Mouse (Mus musculus) cerebellum, adult 2 months (tissue): ENCODE data around the gene Dcaf10. TPM values are rescaled to one million over a fixed set of nuclear protein-coding genes. Genes with fewer than 3 reads are reported as not detected.
"Not testable (repeated sequence)": the region's sequence is repeated elsewhere in the genome, so short reads cannot be mapped to it uniquely, and the experiment has no call there.

Source experiments
- DNase-seq, 2 experiments: peaks; one replicate each; pipeline ENCODE4 v3.0.0; 2021
- H3K27ac ChIP-seq: fragments of 200-500 bp; 2 replicates; pipeline ENCODE4 v1.5.1; 2012; ENCODE audit warnings: low read length, control low read depth, inconsistent platforms; ENCODE audit not compliant: insufficient read depth
- H3K27me3 ChIP-seq: fragments of 200-500 bp; 2 replicates; pipeline ENCODE4 v1.6.1; 2012; ENCODE audit warnings: inconsistent platforms, mild to moderate bottlenecking, low read length, moderate library complexity; ENCODE audit not compliant: control insufficient read depth, insufficient read depth
- H3K4me1 ChIP-seq: fragments of 200-500 bp; 2 replicates; pipeline ENCODE4 v1.6.1; 2011; ENCODE audit warnings: low read length; ENCODE audit not compliant: control insufficient read depth, insufficient read depth
- H3K4me3 ChIP-seq: fragments of 200-500 bp; replicated peaks from 2 replicates; pipeline ENCODE3; 2011; ENCODE audit warnings: mild to moderate bottlenecking, low read depth, low read length, control low read depth; ENCODE audit not compliant: insufficient read depth
- CTCF ChIP-seq: fragments of 200-500 bp; IDR thresholded peaks from 2 replicates; pipeline ENCODE4 v1.5.1; 2011; ENCODE audit warnings: low read depth, mild to moderate bottlenecking, control low read depth, low read length, moderate library complexity, borderline replicate concordance; ENCODE audit not compliant: insufficient read depth
- POLR2A ChIP-seq: fragments of 200-500 bp; IDR thresholded peaks from 2 replicates; pipeline ENCODE4 v1.6.1; 2011; ENCODE audit warnings: low read length, control low read depth, borderline replicate concordance; ENCODE audit not compliant: insufficient read depth
- WGBS: fragments of 180-500 bp; shearing (Covaris S2); methylation state at CpG from one replicate; pipeline ENCODE4 v1.1.7; 2018; 5-methylcytosine and 5-hydroxymethylcytosine counted together
- polyA plus RNA-seq: library from polyadenylated mRNA; depleted of rRNA; stranded (reverse); fragments of >200 nt; gene quantifications from 2 replicates; pipeline ENCODE4 v1.2.3, GENCODE M21; 2012

Gene Dcaf10
- polyA plus RNA-seq, 1 experiment: 10.4 TPM

DNA sequence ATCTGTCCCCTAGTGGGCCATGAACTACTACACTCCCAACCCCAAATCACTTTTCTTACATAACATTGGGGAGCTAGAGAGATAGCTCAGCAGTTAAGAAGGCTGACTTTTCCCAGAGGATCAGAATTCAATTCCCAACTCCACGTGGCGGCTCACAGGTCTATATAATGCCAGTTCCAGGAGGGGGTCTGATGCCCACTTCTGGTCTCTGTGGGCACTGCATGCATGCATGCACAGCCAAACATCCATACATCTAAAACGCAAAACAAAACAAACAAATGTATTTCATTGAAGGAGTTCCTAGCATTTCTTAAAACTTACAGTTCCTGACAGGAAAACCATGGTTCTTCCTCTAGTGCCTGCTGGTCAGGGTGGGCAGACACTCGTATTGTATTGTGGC, 50.2 kb downstream of the Dcaf10 start:
- DNase-seq: no peak
- Histone ChIP-seq H3K4me1 (no peaks in the 10 kb centered on the region), H3K4me3 (no peak overlapping the region), H3K27ac (no peak overlapping the region), H3K27me3 (no peaks in the 10 kb centered on the region)
- 66% methylated on average over 4 of the region's 4 CpGs for WGBS
- TF ChIP-seq POLR2A (no peak), CTCF (no peak)

- Histone ChIP-seq H3K4me3 (no peak overlapping the region), H3K4me1 (no peaks in the 10 kb centered on the region), H3K27ac (no peak overlapping the region), H3K27me3 (no peaks in the 10 kb centered on the region)
- no peak for DNase-seq
- 52% methylated on average over 11 of the region's 11 CpGs for WGBS
- no peak for TF ChIP-seq CTCF
- no peak for TF ChIP-seq POLR2A
These were observed 50.7 kb downstream of the Dcaf10 start for GRCm38 (mm10) chr4:45392572-45392971.

DNA sequence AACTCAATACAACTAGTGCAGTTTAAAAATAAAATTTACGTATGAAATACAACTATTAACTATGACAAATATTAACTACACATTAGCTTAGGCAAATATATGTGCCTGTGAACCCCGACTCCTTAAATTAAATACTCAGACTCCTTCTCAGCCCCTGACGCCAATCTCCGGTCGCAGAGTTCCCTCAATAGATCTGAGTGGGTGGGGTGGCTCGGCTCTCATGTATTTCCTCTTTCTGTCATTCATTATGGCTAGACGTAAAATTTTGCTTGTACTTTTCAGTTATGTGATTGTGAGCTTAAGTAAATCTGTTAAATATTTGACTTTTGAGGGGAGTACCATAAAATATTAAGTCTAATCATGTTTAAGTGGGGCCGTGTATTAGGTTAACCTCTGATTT, 51.1 kb downstream of the Dcaf10 start:
- no peak overlapping the region for H3K4me3 ChIP-seq

DNA sequence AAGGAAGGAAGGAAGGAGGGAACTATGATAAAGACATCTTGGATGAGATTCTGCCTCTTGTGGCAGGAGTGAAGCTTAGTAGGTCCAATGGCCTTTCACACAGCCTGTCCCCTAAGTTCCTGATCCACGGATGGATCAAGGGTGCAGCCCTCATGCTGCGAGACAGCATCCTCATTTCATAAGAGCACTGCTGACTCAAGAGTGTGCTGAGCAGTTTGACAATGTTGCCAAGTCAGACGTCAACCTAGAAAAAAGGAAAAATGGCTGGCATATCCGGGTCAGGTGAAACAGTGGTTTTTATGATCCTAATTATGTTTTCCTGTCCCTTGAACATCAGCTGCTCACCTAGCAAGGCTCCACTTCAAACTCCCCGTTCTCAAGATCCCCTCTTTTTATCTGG, 51.8 kb downstream of the Dcaf10 start:
- no peaks in the 10 kb centered on the region for H3K27me3 ChIP-seq
- no peak overlapping the region for H3K4me3 ChIP-seq
- TF ChIP-seq POLR2A: no peak
- no peak for TF ChIP-seq CTCF
- H3K27ac ChIP-seq: no peak overlapping the region
- H3K4me1 ChIP-seq: no peaks in the 10 kb centered on the region
- DNase-seq: no peak
- 61% methylated on average over 5 of the region's 5 CpGs for WGBS

More for the DNA sequence above, 51.1 kb downstream of the Dcaf10 start:
- H3K27ac ChIP-seq: no peak overlapping the region
- TF ChIP-seq CTCF: no peak
- TF ChIP-seq POLR2A: no peak
- WGBS: 85% methylated on average over 8 of the region's 8 CpGs
- DNase-seq: no peak
- no peaks in the 10 kb centered on the region for H3K27me3 ChIP-seq
- no peaks in the 10 kb centered on the region for H3K4me1 ChIP-seq

DNA sequence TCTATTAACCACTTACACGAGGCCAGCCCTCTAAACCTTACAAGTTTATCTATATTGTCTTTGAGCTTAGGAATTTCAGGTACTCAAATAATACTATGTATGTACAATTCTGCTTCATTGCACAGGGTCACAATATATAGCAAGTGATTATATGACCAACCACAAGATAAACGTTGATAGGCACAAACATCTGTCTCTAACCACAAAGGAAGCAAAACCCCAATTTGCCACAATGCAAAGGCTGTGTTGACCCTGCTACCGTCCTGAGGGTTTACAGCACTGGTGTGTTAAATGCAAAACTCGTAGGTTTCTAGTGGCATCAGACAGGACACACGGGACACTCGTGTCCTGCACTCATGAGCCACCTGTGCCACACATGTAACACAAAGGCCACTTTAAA, 54.3 kb downstream of the Dcaf10 start:
- H3K4me3 ChIP-seq, H3K27ac ChIP-seq, H3K4me1 ChIP-seq, DNase-seq, H3K27me3 ChIP-seq: not testable (repeated sequence)
- WGBS: 89% methylated on average over 6 of the region's 6 CpGs

- H3K27me3 ChIP-seq, DNase-seq, H3K4me1 ChIP-seq, H3K4me3 ChIP-seq, H3K27ac ChIP-seq: not testable (repeated sequence)
- 77% methylated on average over 5 of the region's 5 CpGs for WGBS
These were observed 56.4 kb downstream of the Dcaf10 start for GRCm38 (mm10) chr4:45398315-45398714.

DNA sequence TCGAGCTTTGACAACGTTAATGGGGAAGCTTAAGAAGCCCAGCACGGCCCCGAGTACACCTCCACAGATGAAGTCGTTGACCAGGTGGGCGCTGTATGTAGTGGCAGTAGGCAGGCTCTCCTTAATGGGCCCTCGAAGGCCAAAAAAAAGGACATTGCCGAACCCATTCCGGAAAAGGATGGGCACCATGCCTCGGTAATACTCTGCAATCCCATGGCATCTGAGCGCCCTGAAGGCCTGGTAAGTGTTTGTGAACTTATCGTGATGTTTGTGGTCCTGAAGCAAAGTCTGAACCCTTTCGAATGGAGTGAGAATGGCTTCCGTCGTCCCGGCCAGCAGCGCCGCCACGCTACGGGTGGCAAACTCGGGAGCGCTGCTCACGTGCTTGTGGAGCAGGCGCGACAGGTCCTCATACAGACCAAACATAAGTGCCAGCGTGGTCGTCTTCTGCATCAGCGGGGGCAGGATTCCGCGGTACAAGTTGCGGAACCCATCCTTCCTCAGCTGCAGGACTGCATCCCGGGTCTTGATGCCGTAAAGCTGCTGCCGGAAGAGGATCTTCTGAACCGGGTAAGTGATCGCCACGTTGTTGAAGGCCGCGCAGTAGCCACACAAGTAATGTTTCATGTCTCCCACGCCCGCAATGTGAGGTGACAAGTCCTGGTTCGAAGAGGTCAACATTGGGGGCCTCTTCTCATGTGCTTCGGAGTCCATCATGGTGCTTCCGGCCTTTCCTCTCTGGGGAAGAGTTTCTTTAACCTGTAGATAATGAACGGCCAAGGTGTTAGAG, 57.7 kb downstream of the Dcaf10 start:
- no peak for TF ChIP-seq CTCF
- TF ChIP-seq POLR2A: no peak
- Histone ChIP-seq H3K27ac (no peak overlapping the region), H3K27me3 (no peaks in the 10 kb centered on the region), H3K4me3 (no peak overlapping the region), H3K4me1 (no peaks in the 10 kb centered on the region)
- no peak for DNase-seq
- WGBS: 94% methylated on average over 45 of the region's 45 CpGs

GRCm38 (mm10) chr4:45402281-45402680, 60.4 kb downstream of the Dcaf10 start:
- 90% methylated on average over 4 of the region's 4 CpGs for WGBS
- no peak for TF ChIP-seq POLR2A
- TF ChIP-seq CTCF: no peak
- H3K27me3 ChIP-seq: no peaks in the 10 kb centered on the region
- no peak for DNase-seq
- H3K4me1 ChIP-seq: peaks cover 5% of the 10 kb centered on the region
- H3K27ac ChIP-seq: no peak overlapping the region
- no peak overlapping the region for H3K4me3 ChIP-seq
